Mouse (Mus musculus) kidney, adult 18-20 months (tissue): ENCODE results near the gene Tnrc18.
A peak's percentile ranks its signal among the peaks of the same experiment; 100 is the strongest.

ENCODE experiments used
- DNase-seq: peaks from one replicate; pipeline ENCODE4 v3.0.0; 2021

Tnrc18 gene

GRCm38 (mm10) chr5:142771034-142771433, 46.4 kb downstream of the Tnrc18 start:
- no peak for DNase-seq

- DNase-seq: no peak
These were observed 47.8 kb downstream of the Tnrc18 start for GRCm38 (mm10) chr5:142769641-142770040.

GRCm38 (mm10) chr5:142768352-142769267, 48.9 kb downstream of the Tnrc18 start:
- DNase-seq: peak; percentile 35

GRCm38 (mm10) chr5:142767937-142768336, 49.5 kb downstream of the Tnrc18 start:
- peak; percentile 77 for DNase-seq

- no peak for DNase-seq
These were observed 50.8 kb downstream of the Tnrc18 start for GRCm38 (mm10) chr5:142766708-142767107.

GRCm38 (mm10) chr5:142764889-142765288, 52.6 kb downstream of the Tnrc18 start:
- DNase-seq: no peak

GRCm38 (mm10) chr5:142764306-142764705, 53.2 kb downstream of the Tnrc18 start:
- no peak for DNase-seq

GRCm38 (mm10) chr5:142762082-142762807, 55.2 kb downstream of the Tnrc18 start:
- DNase-seq: no peak

- no peak for DNase-seq
These were observed 56.0 kb downstream of the Tnrc18 start for GRCm38 (mm10) chr5:142761326-142761983.

- no peak for DNase-seq
These were observed 57.7 kb downstream of the Tnrc18 start for GRCm38 (mm10) chr5:142759786-142760185.

- no peak for DNase-seq
These were observed 65.2 kb downstream of the Tnrc18 start for GRCm38 (mm10) chr5:142752241-142752640.

- DNase-seq: no peak
These were observed 67.3 kb downstream of the Tnrc18 start for GRCm38 (mm10) chr5:142750173-142750572.

- DNase-seq: no peak
These were observed 70.3 kb downstream of the Tnrc18 start for GRCm38 (mm10) chr5:142747026-142747629.

- no peak for DNase-seq
These were observed 77.5 kb downstream of the Tnrc18 start for GRCm38 (mm10) chr5:142739941-142740340.

- no peak for DNase-seq
These were observed 85.5 kb downstream of the Tnrc18 start for GRCm38 (mm10) chr5:142731916-142732315.

GRCm38 (mm10) chr5:142730295-142730694, 87.2 kb downstream of the Tnrc18 start:
- no peak for DNase-seq

- DNase-seq: no peak
These were observed 89.2 kb downstream of the Tnrc18 start for GRCm38 (mm10) chr5:142728301-142728700.

GRCm38 (mm10) chr5:142726748-142727147, 90.7 kb downstream of the Tnrc18 start:
- DNase-seq: no peak

- DNase-seq: no peak
These were observed 93.2 kb downstream of the Tnrc18 start for GRCm38 (mm10) chr5:142724265-142724664.

- DNase-seq: peak; percentile 72
These were observed 93.8 kb downstream of the Tnrc18 start for GRCm38 (mm10) chr5:142723520-142724133.

GRCm38 (mm10) chr5:142719897-142720296, 97.6 kb downstream of the Tnrc18 start:
- DNase-seq: no peak

- DNase-seq: no peak
These were observed 99.0 kb downstream of the Tnrc18 start for GRCm38 (mm10) chr5:142718486-142718885.
